Mouse (Mus musculus): ENCODE measurements around the gene Dazap1. TPM values are rescaled to one million over a fixed set of nuclear protein-coding genes. Genes with fewer than 3 reads are reported as not detected.
"Not testable (repeated sequence)": the region's sequence is repeated elsewhere in the genome, so short reads cannot be mapped to it uniquely, and the experiment has no call there.

Dazap1 gene
- total RNA-seq, 2 experiments from 2014 or later = 35.6 to 102 TPM

DNA sequence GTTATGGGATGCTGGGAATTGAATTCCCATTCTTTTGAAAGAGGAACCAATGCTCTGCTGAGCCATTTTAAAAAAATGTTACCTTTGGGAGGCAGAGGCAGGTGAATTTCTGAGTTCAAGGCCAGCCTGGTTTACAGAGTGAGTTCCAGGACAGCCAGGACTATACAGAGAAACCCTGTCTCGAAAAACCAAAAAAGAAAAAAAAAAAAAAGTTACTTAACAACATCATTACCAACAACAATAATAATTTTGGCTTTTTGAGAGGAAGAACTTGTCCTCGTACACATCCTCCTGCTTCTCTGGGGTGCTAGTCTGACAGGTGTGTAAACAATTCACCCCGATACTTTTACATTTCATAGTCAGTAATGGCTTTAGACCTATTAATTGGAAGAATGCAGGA, 12.8 kb upstream of the Dazap1 start:
- ATAC-seq (replicated peaks; ENCODE audit: low FRiP score, poor library complexity, severe bottlenecking) = not testable (repeated sequence)

GRCm38 (mm10) chr10:80248971-80249640, 12.2 kb upstream of the Dazap1 start, which contains the start of gene Ndufs7:
Ndufs7 (plus strand) TSS chr10:80249121.
- ATAC-seq (replicated peaks; ENCODE audit: low FRiP score, poor library complexity, severe bottlenecking) = peak; percentile 85

DNA sequence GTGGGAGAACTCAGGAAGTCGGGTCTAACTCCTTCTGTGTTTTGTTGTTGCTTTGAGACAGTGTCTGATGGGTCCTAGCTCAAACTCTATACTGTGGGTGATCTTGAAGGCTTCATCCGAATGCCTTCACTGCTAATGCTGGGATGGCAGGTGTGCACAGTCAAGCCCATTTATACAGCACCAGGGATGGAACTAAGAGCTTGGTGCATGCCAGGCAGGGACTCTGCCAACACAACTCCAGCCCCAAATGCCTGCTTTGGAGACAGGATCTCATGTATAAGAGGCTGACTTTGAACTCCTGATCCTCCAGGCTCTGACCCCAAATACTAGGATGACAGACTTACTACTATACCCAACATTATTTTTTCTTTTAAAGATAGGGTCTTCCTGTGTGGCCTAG, 11.2 kb upstream of the Dazap1 start:
- ATAC-seq (replicated peaks; ENCODE audit: low FRiP score, poor library complexity, severe bottlenecking) = no peak

DNA sequence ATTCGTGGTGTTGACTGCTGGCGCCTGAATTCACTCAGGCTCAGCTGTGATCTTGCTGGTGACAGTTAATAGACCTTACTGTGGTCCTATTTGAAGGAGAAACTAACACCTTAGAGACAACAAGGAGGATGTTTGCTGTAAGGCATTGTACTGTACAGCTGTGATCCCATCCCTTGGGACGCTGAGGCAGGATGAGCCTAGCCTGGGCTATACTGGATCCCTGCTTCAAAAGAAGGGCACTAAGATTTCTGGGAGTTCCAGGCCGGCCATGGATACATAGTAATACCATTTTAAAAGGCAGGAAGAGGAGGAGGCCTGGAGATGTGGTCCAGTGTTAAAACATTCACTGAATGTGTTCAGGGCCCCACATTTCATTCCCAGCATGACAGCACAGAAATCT, 10.7 kb upstream of the Dazap1 start:
- ATAC-seq (replicated peaks; ENCODE audit: low FRiP score, poor library complexity, severe bottlenecking) = no peak

DNA sequence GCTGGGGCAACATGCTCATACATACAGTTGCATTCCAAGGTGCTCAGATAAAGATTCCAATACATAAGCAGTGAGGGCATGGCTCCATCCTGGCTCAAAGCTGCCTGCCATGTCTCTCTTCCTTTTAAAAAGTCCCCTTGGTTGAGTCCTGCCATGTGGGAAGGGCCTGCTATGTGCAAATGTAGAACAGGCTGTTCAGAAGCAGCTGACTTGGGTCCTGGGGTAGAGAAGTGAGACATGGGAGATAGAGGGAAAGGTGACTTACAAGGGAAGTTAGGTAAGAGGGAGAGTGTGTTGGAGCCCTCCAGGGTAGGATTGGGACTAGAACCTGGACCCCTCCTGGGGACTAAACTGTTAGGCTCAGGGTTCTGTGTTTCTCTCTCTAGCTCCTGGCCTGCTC, 9.3 kb upstream of the Dazap1 start:
- ATAC-seq (replicated peaks; ENCODE audit: low FRiP score, poor library complexity, severe bottlenecking) = no peak

DNA sequence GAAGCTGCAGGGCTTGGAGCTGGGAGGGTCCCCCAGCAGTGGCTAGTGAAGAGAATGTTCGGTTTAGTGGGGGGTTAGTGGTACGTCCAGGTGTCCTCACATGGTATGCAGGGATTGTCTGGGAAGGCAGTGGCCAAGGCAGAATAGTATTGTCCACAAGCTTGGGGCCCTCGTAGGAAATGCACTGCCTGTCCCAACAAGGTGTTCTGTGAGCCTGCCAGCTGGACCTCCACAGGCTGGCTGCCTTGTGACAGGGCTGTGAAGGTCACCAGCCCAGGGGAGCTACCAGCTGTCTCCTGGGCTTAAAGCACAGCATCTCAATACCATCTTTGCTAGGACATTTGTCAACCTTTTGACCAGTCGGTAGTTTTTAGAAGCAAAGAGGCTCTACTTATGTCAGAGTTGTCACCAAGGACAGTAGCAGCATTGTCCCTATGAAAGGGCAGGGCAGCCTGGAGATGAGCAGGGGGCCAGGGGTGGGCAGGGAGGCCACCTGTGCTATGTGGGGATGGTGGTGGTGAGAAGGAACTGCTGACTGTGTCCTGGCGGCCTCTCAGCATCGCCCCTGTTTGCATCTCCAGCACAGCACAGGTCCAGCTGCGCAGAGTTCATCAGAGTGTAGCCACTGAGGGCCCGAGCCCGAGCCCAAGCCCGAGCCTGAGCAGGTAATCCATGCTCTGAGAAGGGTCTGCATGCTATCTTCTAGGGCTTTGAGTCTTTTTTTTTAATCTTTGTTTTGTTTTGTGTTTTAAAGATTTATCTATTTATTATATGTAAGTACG, 8.6 kb upstream of the Dazap1 start:
- no peak for ATAC-seq (replicated peaks; ENCODE audit: low FRiP score, poor library complexity, severe bottlenecking)

DNA sequence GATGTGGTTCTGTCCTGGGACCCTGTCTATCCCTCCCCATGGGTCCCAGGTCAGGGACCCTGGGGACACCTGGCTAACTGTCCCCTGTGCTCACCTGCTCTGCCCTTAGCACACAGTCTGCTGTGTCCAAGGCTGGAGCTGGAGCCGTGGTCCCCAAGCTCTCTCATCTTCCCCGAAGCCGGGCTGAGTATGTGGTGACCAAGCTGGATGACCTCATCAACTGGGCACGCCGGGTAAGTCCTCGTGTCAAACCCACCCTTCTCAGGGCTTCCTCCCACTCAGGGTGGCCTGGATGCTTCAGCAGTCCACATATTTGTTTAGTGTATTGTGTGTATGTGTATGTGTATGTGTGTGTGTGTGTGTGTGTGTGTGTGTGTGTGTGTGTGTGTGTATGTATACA, 7.7 kb upstream of the Dazap1 start:
- no peak for ATAC-seq (replicated peaks; ENCODE audit: low FRiP score, poor library complexity, severe bottlenecking)

DNA sequence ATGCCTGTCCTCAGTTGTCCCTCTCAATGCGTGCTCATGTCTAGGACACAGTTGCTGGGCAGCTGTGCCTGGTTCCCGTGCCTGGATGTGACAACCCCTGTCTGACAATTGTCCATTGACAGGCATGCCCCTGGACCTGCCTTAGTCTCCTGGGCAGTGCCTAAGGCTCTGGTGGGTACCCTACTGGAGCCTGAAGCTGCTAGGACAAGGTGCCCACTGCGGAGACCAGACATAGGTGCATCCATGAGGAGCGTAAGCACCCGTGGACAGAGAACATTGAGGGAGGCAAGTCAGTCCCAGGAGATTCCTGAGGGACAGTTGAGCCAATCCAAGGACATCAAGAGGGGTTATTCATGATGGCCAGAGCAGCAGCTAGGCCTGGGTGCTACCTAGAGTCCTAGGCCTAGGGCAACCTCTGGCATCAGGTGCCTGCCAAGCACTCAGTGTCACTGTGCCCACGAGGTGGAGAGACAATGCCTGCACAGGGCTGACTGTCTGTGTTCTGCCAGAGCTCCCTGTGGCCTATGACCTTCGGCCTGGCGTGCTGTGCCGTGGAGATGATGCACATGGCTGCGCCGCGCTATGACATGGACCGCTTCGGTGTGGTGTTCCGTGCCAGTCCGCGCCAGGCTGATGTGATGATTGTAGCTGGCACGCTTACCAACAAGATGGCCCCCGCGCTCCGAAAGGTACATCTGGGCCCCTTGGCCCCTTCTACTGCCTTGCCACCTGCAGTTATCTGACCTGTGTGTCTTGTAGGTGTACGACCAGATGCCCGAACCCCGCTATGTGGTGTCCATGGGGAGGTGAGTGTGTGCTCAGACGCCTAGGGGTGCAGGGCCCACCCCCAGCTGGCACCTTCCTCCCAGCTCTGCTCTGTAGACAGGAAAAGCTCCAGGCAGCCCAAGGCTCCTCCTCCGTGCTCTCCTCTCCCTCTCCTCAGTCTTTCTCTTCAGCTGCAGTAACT, 6.7 kb upstream of the Dazap1 start:
- ATAC-seq (replicated peaks; ENCODE audit: low FRiP score, poor library complexity, severe bottlenecking) = no peak

DNA sequence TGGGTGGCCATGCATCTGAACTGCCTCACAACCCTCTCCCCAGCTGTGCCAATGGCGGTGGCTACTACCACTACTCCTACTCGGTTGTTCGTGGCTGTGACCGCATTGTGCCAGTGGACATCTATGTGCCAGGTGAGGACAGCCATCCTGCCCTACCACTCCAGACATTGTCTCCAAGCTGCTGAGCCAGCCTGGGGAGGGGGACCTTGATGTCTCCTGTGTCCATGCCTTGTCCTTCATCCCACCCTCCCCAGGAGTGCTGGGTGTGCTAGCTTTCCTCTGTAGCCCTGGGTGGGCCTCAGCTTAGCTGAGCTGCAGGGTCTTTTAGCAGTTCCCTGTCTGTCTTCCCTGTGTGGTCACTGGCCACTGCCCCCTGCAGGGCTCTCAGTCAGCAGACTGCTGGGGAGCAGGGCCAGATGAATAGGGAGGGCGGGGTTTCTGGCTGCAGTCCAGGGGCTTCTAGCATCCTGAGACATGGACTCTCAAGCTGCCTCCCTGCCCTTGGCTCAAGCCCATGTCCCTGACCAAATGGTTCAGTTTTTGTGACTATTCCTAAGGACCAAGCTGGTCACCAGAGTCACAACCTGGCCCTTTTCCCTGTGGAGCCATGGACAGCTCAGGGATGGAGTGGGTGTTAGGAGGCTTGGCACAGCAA, 5.3 kb upstream of the Dazap1 start:
- no peak for ATAC-seq (replicated peaks; ENCODE audit: low FRiP score, poor library complexity, severe bottlenecking)

DNA sequence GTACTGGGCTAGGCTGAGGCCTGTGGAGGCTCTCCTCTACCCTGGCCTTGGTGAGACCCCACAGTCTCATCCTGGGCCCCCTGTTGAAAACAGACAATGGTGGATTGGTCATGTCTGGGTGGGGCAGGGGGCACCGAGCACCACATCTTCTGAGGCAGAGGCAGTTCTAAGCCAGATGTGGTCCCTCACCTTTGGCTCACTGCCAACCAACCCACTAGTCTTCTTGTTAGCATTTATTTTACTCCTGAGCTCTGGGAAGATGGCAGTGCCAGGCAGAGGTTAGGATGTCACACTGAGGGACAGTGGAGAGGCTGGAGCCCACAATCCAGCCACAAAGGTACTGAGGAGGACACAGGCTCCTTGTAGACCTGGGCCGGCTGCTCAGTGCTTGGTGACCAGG, 3.4 kb upstream of the Dazap1 start:
- ATAC-seq (replicated peaks; ENCODE audit: low FRiP score, poor library complexity, severe bottlenecking) = no peak

- no peak for ATAC-seq (replicated peaks; ENCODE audit: low FRiP score, poor library complexity, severe bottlenecking)
Measured at GRCm38 (mm10) chr10:80258752-80259462, 2.4 kb upstream of the Dazap1 start.

DNA sequence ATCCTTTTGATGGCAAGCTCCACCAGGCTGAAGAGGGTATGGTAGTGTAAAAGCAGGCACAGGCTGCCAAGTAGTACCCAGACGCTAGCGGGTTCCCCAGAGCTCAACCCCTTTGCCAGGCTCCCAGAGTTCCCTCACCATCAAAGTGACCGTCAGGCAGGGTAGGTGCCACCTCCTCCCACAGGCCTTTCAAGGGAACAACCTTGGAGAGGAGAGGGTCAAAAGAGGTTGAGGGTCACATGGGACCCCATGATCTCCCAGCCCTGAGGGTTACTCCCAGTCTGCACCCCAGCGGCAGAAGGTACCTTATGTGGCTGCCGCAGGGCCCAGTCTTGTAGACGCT, 1.9 kb upstream of the Dazap1 start:
- no peak for ATAC-seq (replicated peaks; ENCODE audit: low FRiP score, poor library complexity, severe bottlenecking)

GRCm38 (mm10) chr10:80259861-80260641, 1.2 kb upstream of the Dazap1 start:
- no peak for ATAC-seq (replicated peaks; ENCODE audit: low FRiP score, poor library complexity, severe bottlenecking)

GRCm38 (mm10) chr10:80261585-80261968, 291 bp downstream of the Dazap1 start:
- peak; percentile 60 for ATAC-seq (replicated peaks; ENCODE audit: low FRiP score, poor library complexity, severe bottlenecking)

- no peak for ATAC-seq (replicated peaks; ENCODE audit: low FRiP score, poor library complexity, severe bottlenecking)
Measured at GRCm38 (mm10) chr10:80262169-80262568, 883 bp downstream of the Dazap1 start.

- no peak for ATAC-seq (replicated peaks; ENCODE audit: low FRiP score, poor library complexity, severe bottlenecking)
Measured at GRCm38 (mm10) chr10:80262776-80263365, 1.6 kb downstream of the Dazap1 start.

DNA sequence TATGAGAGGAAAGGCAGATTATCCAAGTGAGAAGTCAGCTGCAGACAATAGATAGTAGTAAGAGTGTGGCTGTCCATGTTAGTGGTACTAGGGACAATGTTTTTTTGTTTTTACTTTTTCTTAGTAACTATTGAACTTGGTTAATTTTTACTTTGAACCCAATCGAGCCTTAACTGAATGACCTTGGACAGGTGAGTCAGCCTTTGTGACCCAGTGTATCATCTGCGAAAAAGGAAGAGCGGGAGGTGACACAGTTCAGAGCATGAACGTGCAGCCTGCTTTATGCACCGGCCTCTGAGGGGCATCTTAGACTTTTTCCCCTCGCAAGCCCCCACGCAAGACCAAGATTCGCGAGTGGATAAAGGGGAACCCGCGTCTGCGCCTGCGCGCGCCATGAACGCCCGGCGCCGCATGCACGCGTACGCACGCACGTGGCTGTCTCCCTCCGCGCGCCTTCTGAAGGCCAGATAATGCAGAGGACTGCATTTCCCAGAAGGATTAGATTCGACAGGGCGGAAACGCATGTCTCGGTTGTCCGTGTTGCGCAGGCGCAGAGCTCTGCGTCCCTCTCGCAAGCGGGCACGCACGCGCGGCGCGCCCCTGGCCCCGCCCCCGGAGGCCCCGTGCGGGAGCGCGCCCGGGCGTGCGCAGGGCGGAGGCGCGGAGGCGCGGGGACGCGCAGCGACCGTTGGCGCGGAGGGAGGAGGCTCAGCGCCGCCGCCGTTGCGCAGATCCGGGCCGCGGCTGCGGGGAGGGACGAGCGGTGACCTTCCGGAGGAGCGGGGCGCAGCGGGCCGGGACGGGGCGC, 3.3 kb downstream of the Dazap1 start:
- ATAC-seq (replicated peaks; ENCODE audit: low FRiP score, poor library complexity, severe bottlenecking) = peak; percentile 76

- no peak for ATAC-seq (replicated peaks; ENCODE audit: low FRiP score, poor library complexity, severe bottlenecking)
Measured at GRCm38 (mm10) chr10:80265149-80265486, 3.8 kb downstream of the Dazap1 start.
